Mouse (Mus musculus): ENCODE results near the gene Sel1l.
"Not testable (repeated sequence)": the region's sequence is repeated elsewhere in the genome, so short reads cannot be mapped to it uniquely, and the experiment has no call there.

Sel1l gene

GRCm38 (mm10) chr12:91815990-91816389, 33.0 kb downstream of the Sel1l start:
- DNase-seq, result peak; percentile 67

GRCm38 (mm10) chr12:91815552-91815951, 33.4 kb downstream of the Sel1l start:
- DNase-seq, result no peak

- no peak for DNase-seq
Observed at GRCm38 (mm10) chr12:91808911-91809310, 40.0 kb downstream of the Sel1l start.

GRCm38 (mm10) chr12:91807761-91808160, 41.2 kb downstream of the Sel1l start:
- DNase-seq, result no peak

- peak; percentile 35 for DNase-seq
Observed at GRCm38 (mm10) chr12:91807095-91807494, 41.9 kb downstream of the Sel1l start.

GRCm38 (mm10) chr12:91804262-91804661, 44.7 kb downstream of the Sel1l start:
- no peak for DNase-seq

GRCm38 (mm10) chr12:91803207-91803932, 45.6 kb downstream of the Sel1l start:
- DNase-seq, result no peak

GRCm38 (mm10) chr12:91802586-91803206, 46.3 kb downstream of the Sel1l start:
- no peak for DNase-seq

- DNase-seq, result no peak
Observed at GRCm38 (mm10) chr12:91800861-91801385, 48.0 kb downstream of the Sel1l start.

- DNase-seq, result no peak
Observed at GRCm38 (mm10) chr12:91799821-91800335, 49.1 kb downstream of the Sel1l start.

- DNase-seq, result no peak
Observed at GRCm38 (mm10) chr12:91799379-91799773, 49.6 kb downstream of the Sel1l start.

GRCm38 (mm10) chr12:91798720-91799378, 50.1 kb downstream of the Sel1l start:
- DNase-seq, result peak; percentile 68

- DNase-seq, result no peak
Observed at GRCm38 (mm10) chr12:91796774-91797173, 52.2 kb downstream of the Sel1l start.

GRCm38 (mm10) chr12:91793266-91793665, 55.7 kb downstream of the Sel1l start:
- no peak for DNase-seq

- DNase-seq, result no peak
Observed at GRCm38 (mm10) chr12:91791822-91792221, 57.1 kb downstream of the Sel1l start.

- peak; percentile 77 for DNase-seq
Observed at GRCm38 (mm10) chr12:91789801-91790200, 59.2 kb downstream of the Sel1l start.

GRCm38 (mm10) chr12:91788446-91788845, 60.5 kb downstream of the Sel1l start:
- not testable (repeated sequence) for DNase-seq

GRCm38 (mm10) chr12:91787959-91788437, 61.0 kb downstream of the Sel1l start, which contains the start of gene Ston2:
Gene Ston2, minus strand, starts transcription at chr12:91788387.
- no peak for DNase-seq

GRCm38 (mm10) chr12:91786355-91786754, 62.6 kb downstream of the Sel1l start:
- no peak for DNase-seq

- DNase-seq, result no peak
Observed at GRCm38 (mm10) chr12:91781432-91781831, 67.5 kb downstream of the Sel1l start.

- DNase-seq, result no peak
Observed at GRCm38 (mm10) chr12:91780531-91780930, 68.4 kb downstream of the Sel1l start.

- peak; percentile 90 for DNase-seq
Observed at GRCm38 (mm10) chr12:91779004-91779365, 70.0 kb downstream of the Sel1l start.
